Mouse (Mus musculus) stomach, embryonic 14.5 days (tissue): Measurements from ENCODE around the gene Chn2. TPM values are rescaled to one million over a fixed set of nuclear protein-coding genes. Genes with fewer than 3 reads are reported as not detected.

Source experiments
- ATAC-seq: fragments of 200-750 bp; cut with Nextera tagmentation; 2 replicates; pipeline ENCODE4 v1.8.0; 2017; ENCODE audit warnings: low read depth, moderate TSS enrichment; ENCODE audit not compliant: insufficient number of reproducible peaks, insufficient read depth, low FRiP score
- H3K27ac ChIP-seq: fragments of 300-500 bp; sonication (generic); 2 replicates; pipeline ENCODE4 v1.5.1; 2014; ENCODE audit warnings: mild to moderate bottlenecking, low read length, moderate library complexity, mixed read lengths
- H3K27me3 ChIP-seq: fragments of 300-500 bp; sonication (generic); 2 replicates; pipeline ENCODE4 v1.6.1; 2014; ENCODE audit warnings: low read length, control low read depth, mixed read lengths; ENCODE audit not compliant: control insufficient read depth, insufficient read depth
- H3K36me3 ChIP-seq: fragments of 300-500 bp; sonication (generic); 2 replicates; pipeline ENCODE4 v1.6.1; 2014; ENCODE audit warnings: mild to moderate bottlenecking, control low read depth, low read length, moderate library complexity, mixed read lengths; ENCODE audit not compliant: control insufficient read depth, insufficient read depth
- H3K4me1 ChIP-seq: fragments of 300-500 bp; sonication (generic); 2 replicates; pipeline ENCODE4 v1.6.1; 2014; ENCODE audit warnings: low read length, control low read depth, mixed read lengths; ENCODE audit not compliant: control insufficient read depth, insufficient read depth
- H3K4me2 ChIP-seq: fragments of 300-500 bp; sonication (generic); replicated peaks from 2 replicates; pipeline ENCODE4 v1.6.1; 2014; ENCODE audit warnings: low read depth, low read length, control low read depth
- H3K4me3 ChIP-seq: fragments of 300-500 bp; sonication (generic); 2 replicates; pipeline ENCODE4 v1.5.1; 2014; ENCODE audit warnings: low read depth, low read length, control low read depth
- H3K9ac ChIP-seq: fragments of 300-500 bp; sonication (generic); replicated peaks from 2 replicates; pipeline ENCODE4 v1.6.1; 2014; ENCODE audit warnings: low read depth, mild to moderate bottlenecking, control low read depth, low read length, moderate library complexity, mixed read lengths
- H3K9me3 ChIP-seq: fragments of 300-500 bp; sonication (generic); 2 replicates; pipeline ENCODE4 v1.6.1; 2016; ENCODE audit warnings: low read depth, low read length, control low read depth; ENCODE audit not compliant: control insufficient read depth
- WGBS: fragments of 180-500 bp; shearing (Covaris S2); extraction: QIAGEN DNeasy Blood & Tissue Kit; methylation state at CpG from one replicate; pipeline ENCODE4 v1.1.7; 2014; 5-methylcytosine and 5-hydroxymethylcytosine counted together
- polyA plus RNA-seq: library from polyadenylated mRNA; unstranded; fragments of >200 nt; fragmentation: Nextera tagmentation; extraction: Ambion mirVana; gene quantifications from 2 replicates; pipeline ENCODE4 v1.2.1, GENCODE M21; 2014

Gene Chn2
- polyA plus RNA-seq, 1 experiment from 2014 or later, result 19.1 TPM

- Histone ChIP-seq H3K27ac (peak overlapping the region; percentile 21; the same call in 1 of the 2 replicates), H3K27me3 (no peaks in the 10 kb centered on the region), H3K9ac (no peak overlapping the region), H3K9me3 (no peaks in the 10 kb centered on the region), H3K4me2 (no peak overlapping the region), H3K4me1 (peaks cover 15% of the 10 kb centered on the region), H3K4me3 (no peak overlapping the region), H3K36me3 (no peaks in the 10 kb centered on the region)
- ATAC-seq, result no peak
- 69% methylated on average over 9 of the region's 9 CpGs for WGBS
These were observed 123.4 kb downstream of the Chn2 start for GRCm38 (mm10) chr6:54162786-54163185.

GRCm38 (mm10) chr6:54163702-54164101, 124.3 kb downstream of the Chn2 start:
- Histone ChIP-seq H3K4me1 (peaks cover 10% of the 10 kb centered on the region), H3K27ac (no peak overlapping the region), H3K27me3 (no peaks in the 10 kb centered on the region), H3K9ac (no peak overlapping the region), H3K4me2 (no peak overlapping the region), H3K36me3 (no peaks in the 10 kb centered on the region), H3K4me3 (no peak overlapping the region), H3K9me3 (no peaks in the 10 kb centered on the region)
- ATAC-seq, result no peak

DNA sequence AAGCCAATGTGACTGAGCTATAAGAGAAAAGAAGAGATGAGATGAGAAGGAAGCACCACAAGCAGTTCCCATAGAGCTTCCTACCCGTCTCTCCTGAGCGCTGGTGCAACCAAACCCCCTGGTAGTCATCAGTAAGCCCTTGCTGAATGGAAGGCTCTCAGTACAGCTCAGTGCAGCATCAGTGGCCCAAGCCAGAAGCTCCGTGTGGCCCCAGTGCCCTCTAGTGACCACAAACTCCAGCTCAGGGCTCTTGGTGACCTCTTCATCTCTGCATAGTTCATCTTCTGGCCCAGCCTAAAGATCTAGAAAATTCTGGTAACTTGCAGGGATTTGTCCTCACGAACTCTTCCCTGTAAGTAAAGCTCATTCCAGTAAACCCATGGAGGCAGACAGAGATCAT, 125.4 kb downstream of the Chn2 start:
- peaks cover 10% of the 10 kb centered on the region for H3K4me1 ChIP-seq
- no peak overlapping the region for H3K4me2 ChIP-seq
- H3K9ac ChIP-seq, result no peak overlapping the region
- ATAC-seq, result no peak
- H3K4me3 ChIP-seq, result no peak overlapping the region
- no peaks in the 10 kb centered on the region for H3K27me3 ChIP-seq
- no peaks in the 10 kb centered on the region for H3K36me3 ChIP-seq
- 53% methylated on average over 4 of the region's 4 CpGs for WGBS
- H3K27ac ChIP-seq, result no peak overlapping the region
- no peaks in the 10 kb centered on the region for H3K9me3 ChIP-seq

GRCm38 (mm10) chr6:54165246-54165645, 125.9 kb downstream of the Chn2 start:
- H3K4me3 ChIP-seq, result no peak overlapping the region
- H3K9me3 ChIP-seq, result no peaks in the 10 kb centered on the region
- no peaks in the 10 kb centered on the region for H3K27me3 ChIP-seq
- H3K36me3 ChIP-seq, result no peaks in the 10 kb centered on the region
- 84% methylated on average over 7 of the region's 7 CpGs for WGBS
- H3K4me2 ChIP-seq, result no peak overlapping the region
- peaks cover 10% of the 10 kb centered on the region for H3K4me1 ChIP-seq
- H3K27ac ChIP-seq, result no peak overlapping the region
- no peak for ATAC-seq
- H3K9ac ChIP-seq, result no peak overlapping the region

DNA sequence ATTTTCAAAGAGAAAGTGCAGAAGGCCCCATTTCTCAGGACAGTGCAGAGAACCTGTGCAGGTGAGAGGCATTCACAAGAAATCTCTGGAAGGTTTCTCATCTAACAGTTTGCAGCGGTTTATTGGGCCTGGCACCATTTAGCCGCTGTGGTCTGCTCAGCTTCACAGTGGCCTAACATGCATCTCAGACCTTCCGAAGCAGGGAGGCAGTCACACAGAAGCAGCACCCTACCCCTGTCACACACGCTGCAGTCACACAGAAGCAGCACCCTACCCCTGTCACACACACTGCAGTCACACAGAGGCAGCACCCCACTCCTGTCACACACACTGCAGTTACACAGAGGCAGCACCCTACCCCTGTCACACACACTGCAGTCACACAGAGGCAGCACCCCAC, 126.5 kb downstream of the Chn2 start:
- WGBS, result 93% methylated on average over 4 of the region's 4 CpGs

GRCm38 (mm10) chr6:54166991-54167546, 127.7 kb downstream of the Chn2 start:
- H3K4me1 ChIP-seq, result peaks cover 10% of the 10 kb centered on the region
- no peak overlapping the region for H3K9ac ChIP-seq
- H3K27ac ChIP-seq, result no peak overlapping the region
- no peak overlapping the region for H3K4me3 ChIP-seq
- H3K4me2 ChIP-seq, result no peak overlapping the region
- ATAC-seq, result no peak
- H3K9me3 ChIP-seq, result no peaks in the 10 kb centered on the region
- no peaks in the 10 kb centered on the region for H3K36me3 ChIP-seq
- 50% methylated on average over 7 of the region's 7 CpGs for WGBS
- H3K27me3 ChIP-seq, result no peaks in the 10 kb centered on the region

More for the DNA sequence above, 126.5 kb downstream of the Chn2 start:
- no peaks in the 10 kb centered on the region for H3K9me3 ChIP-seq
- peaks cover 10% of the 10 kb centered on the region for H3K4me1 ChIP-seq
- no peaks in the 10 kb centered on the region for H3K36me3 ChIP-seq
- H3K27ac ChIP-seq, result no peak overlapping the region
- no peak overlapping the region for H3K9ac ChIP-seq
- H3K4me2 ChIP-seq, result no peak overlapping the region
- ATAC-seq, result no peak
- no peaks in the 10 kb centered on the region for H3K27me3 ChIP-seq
- H3K4me3 ChIP-seq, result no peak overlapping the region

- no peak for ATAC-seq
- H3K4me3 ChIP-seq, result no peak overlapping the region
These were observed 131.0 kb downstream of the Chn2 start for GRCm38 (mm10) chr6:54170286-54170894.

DNA sequence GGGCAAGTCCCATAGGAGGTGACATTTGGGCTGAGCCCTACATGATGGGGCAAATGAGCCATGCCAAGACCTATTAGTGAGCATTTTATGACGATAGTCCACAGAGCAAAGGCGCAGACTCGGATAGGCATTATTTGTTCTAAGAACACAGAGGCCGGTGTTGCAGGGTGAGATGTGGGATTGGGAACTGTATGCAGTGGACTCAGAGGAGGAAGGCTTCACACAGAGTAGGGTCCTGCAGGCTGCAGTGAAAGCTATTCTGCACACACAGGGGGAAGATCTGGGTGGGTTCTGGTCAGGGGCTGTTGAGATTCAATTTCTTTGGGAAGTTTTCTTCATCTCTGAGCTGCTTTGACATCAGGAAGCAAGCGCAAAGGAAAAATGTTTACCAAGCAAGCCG, 132.0 kb downstream of the Chn2 start:
- no peak overlapping the region for H3K4me2 ChIP-seq
- H3K4me3 ChIP-seq, result no peak overlapping the region
- H3K27ac ChIP-seq, result no peak overlapping the region
- no peak overlapping the region for H3K9ac ChIP-seq
- no peaks in the 10 kb centered on the region for H3K27me3 ChIP-seq
- no peak for ATAC-seq
- no peaks in the 10 kb centered on the region for H3K9me3 ChIP-seq
- H3K36me3 ChIP-seq, result no peaks in the 10 kb centered on the region
- WGBS, result 72% methylated on average over 6 of the region's 6 CpGs
- no peaks in the 10 kb centered on the region for H3K4me1 ChIP-seq

More at GRCm38 (mm10) chr6:54170286-54170894, 131.0 kb downstream of the Chn2 start:
- Histone ChIP-seq H3K9ac (no peak overlapping the region), H3K4me2 (no peak overlapping the region), H3K27me3 (no peaks in the 10 kb centered on the region), H3K9me3 (no peaks in the 10 kb centered on the region), H3K4me1 (no peaks in the 10 kb centered on the region), H3K27ac (no peak overlapping the region), H3K36me3 (no peaks in the 10 kb centered on the region)
- WGBS, result 84% methylated on average over 11 of the region's 11 CpGs
